Mouse (Mus musculus) adrenal gland, postnatal 4 days (tissue): ENCODE measurements around the gene Sun2. TPM values are rescaled to one million over a fixed set of nuclear protein-coding genes. Genes with fewer than 3 reads are reported as not detected.
A peak's percentile ranks its signal among the peaks of the same experiment; 100 is the strongest.

Source experiments
- DNase-seq, 2 experiments: peaks; one replicate each; pipeline ENCODE4 v3.0.0; 2021 to 2022; ENCODE audit warnings: low spot score in 2 of 2, mixed read lengths in 2 of 2
- total RNA-seq, 2 experiments: library from RNA; stranded (reverse); gene quantifications; 2 replicates each; pipeline ENCODE4 v1.2.3; 2021

Gene Sun2
- total RNA-seq, 2 experiments from 2014 or later: 53.3 to 56.7 TPM

- DNase-seq: no peak
Observed at GRCm38 (mm10) chr15:79755977-79756625, 13.8 kb upstream of the Sun2 start.

- DNase-seq: no peak
Observed at GRCm38 (mm10) chr15:79755176-79755575, 12.8 kb upstream of the Sun2 start.

DNA sequence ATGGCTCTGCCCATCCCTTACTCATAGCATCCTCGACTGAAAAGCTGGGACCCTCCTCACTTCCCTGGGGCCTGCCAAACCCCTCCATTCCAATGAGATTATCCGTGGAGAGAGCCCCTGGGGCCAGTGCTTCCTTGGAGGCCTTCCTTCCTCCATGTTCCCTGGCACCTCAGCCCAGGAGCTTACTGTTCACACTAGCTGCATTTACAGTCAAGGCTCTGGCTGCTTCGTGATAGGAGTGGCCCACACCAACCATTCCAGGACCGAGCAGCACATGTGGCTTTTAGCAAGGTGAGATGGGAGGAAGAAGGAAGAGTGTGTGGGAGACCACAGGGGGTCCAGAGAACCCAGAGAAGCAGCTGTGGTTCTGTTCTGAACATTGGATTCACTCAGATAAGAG lies 11.5 kb upstream of the Sun2 start:
- DNase-seq: no peak

GRCm38 (mm10) chr15:79753420-79753752 lies 11.1 kb upstream of the Sun2 start:
- no peak for DNase-seq

- DNase-seq: peak; percentile 55 to 60
Observed at GRCm38 (mm10) chr15:79752742-79753419, 10.5 kb upstream of the Sun2 start.

DNA sequence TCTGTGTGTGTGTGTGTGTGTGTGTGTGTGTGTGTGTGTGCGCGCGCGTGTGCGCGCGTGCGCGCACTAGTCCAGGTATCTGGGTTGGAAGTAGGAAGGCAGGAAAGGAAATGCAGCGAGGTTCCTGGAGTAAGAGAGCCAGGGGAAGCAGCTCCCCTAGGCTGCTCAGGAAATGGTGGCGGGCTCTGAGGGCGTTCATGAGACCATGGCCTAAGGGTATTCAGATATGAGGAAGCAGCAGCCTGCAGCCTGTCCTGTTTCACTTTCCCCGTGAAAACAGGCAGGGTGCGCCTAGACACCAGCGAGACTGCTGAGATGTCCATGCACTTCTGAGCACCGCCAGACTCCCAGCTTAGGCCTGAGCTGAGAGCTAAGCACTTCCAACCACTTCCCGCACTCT lies 9.4 kb upstream of the Sun2 start:
- DNase-seq: no peak

GRCm38 (mm10) chr15:79750266-79750665 lies 7.9 kb upstream of the Sun2 start:
- DNase-seq: no peak

DNA sequence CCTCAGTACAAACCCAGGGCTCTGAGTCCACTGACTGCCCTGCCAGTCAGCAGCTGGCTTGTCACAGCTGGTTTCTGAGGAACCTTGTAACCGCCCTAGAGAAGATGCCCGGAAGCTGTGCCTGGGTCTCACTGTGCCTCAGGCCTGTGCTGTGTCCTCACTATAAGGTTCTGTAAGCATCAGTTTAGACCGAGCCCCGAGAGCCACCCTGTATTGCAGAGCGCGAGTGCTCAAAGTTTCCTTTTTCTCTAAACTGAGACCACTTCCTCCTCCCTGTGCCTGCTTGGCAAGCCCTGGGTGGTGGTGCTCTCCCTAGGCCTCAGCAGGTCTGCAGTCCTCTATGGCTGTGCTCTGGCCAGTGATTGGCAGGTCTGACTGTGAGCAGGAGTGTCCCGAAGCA lies 6.8 kb upstream of the Sun2 start:
- DNase-seq: no peak

DNA sequence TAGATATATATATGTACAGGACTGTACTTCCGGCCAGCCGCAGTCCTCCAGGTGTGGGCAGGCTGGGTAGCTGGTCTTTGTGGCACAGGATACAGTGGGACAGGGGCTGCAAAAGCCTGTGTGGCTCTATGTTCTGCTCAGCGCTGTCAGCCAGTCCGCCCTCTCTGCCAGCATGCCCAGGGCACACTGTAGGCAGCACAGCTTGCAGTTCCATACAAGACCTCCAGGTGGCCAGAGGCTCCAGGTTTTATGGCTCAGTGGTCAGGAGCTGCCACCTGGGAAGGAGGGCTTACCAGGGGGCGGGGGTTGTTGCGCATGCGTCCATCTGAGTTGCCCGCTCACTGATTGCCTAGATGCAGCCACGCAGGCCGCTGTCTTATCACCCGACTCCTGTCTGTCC lies 5.7 kb upstream of the Sun2 start:
- DNase-seq: no peak

- DNase-seq: no peak
Observed at GRCm38 (mm10) chr15:79745883-79746282, 3.5 kb upstream of the Sun2 start.

GRCm38 (mm10) chr15:79745312-79745711 lies 3.0 kb upstream of the Sun2 start:
- no peak for DNase-seq

DNA sequence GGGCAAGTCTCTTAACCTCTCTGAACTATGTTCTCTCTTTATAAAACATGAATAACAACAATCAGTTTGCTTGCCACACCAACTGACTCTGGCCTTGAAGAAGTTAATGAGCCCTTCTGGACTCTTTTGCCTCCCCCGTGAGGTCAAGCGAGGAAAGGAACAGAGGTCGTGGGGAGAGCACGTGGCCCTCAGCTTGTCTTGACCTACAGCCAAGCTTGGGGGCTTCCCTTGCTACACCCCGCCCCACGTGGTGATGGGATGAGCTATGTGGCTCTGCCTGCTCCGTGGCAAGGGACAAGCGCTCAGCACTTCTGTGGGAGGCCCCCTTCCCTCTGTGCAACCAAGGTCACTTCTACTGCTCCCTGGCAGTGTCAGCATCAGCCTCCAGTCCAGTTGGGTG lies 2.4 kb upstream of the Sun2 start:
- DNase-seq: no peak

DNA sequence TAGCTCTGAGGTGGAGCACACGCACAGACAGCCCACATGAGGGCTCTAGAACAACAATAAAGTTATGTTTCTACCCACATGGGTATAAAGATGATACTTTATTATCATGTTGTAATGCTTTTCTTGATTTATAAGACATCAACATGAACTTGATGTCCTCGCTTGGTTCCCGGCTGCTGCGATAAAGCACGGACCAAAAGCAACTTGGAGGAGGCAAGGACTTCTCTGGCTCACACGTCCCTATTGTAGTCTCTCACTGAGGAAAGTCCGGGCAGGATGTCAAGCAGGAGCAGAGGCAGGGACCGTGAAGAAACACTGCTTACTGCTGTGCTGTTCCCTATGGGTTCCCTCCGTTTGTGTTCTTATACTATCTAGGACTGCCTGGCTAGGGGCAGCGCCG lies 1.7 kb upstream of the Sun2 start:
- no peak for DNase-seq

DNA sequence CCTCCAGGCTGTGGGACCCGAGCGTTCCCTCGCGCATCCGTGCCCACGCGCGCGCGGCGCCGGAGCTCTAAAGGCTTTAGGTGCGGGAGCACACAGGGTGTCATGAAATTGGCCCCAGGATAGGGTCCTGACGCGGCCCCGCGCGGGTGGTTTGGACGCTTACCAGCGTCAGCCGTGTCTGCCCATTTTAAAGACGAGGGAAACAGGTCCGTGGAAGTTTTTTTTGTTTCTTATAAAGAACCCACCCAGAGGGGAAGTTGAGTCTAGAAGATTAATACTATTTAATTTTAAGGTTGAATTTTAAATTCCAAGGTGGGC lies 329 bp upstream of the Sun2 start:
- no peak for DNase-seq

- no peak for DNase-seq
Observed at GRCm38 (mm10) chr15:79741173-79741858, 1.0 kb downstream of the Sun2 start.

GRCm38 (mm10) chr15:79740739-79741138 lies 1.6 kb downstream of the Sun2 start:
- no peak for DNase-seq

DNA sequence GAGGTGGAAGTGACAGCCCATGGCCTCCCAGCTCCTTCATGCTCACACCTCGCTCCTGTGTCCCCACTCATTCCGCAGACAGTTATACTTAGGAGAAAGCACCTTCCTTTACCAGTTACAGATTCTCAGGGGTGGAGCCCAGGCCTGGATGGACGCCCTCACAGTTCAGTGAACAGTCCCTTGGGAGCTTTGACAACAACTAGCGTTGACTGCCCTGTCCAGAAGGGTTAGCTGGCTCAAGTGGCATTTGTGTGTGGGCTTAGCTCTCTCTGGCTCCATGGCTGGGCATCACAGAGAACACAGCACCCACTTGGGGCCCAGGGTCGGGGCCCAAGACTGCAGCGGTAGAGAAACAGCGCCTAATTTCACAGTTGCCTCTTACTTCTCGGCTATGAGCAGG lies 8.0 kb downstream of the Sun2 start:
- DNase-seq: no peak

- DNase-seq: no peak
Observed at GRCm38 (mm10) chr15:79733640-79734039, 8.7 kb downstream of the Sun2 start.

- no peak for DNase-seq
Observed at GRCm38 (mm10) chr15:79733192-79733591, 9.1 kb downstream of the Sun2 start.

GRCm38 (mm10) chr15:79731554-79731953 lies 10.8 kb downstream of the Sun2 start:
- no peak for DNase-seq

DNA sequence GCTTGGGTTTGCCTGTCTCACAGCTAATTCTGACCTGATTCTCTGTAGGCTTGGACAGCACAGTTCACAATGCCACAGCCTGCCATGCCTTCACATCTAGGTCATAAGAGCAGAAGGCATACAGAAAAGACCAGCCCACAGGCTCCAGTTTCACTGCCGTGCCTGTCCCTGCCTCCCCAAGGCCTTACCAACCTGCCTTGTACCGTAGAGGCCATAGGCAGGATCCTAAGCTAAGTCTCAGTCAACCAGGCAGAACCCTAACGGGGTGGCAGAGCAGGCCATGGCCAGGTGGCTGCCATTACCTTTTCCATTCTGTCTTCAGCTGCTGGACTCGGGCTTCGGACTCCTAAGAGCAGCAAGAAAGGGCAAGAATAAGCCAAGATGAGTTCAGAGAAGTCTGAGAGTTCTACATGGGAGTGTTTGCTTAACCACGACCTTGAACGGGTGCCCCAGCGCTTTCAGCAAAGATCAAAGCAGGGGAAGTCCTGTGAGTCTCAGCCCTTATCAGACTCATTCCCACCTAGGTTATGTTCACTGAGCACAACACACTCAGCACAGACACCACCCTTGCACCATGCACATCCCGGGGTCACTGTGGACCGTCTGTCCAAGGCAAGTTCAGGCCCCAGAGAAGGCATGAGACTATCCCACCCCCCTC lies 13.5 kb downstream of the Sun2 start:
- DNase-seq: no peak

GRCm38 (mm10) chr15:79728311-79728710 lies 14.0 kb downstream of the Sun2 start:
- DNase-seq: no peak
